Mouse (Mus musculus): ENCODE measurements at regions not wholly inside any gene's neighbourhood (a gene's known extent, or its start where the extent isn't known, plus 50 kb on each side); places are given as distances from the start of the nearest gene placed in this dataset.
"Not testable (repeated sequence)": the region's sequence is repeated elsewhere in the genome, so short reads cannot be mapped to it uniquely, and the experiment has no call there.

DNA sequence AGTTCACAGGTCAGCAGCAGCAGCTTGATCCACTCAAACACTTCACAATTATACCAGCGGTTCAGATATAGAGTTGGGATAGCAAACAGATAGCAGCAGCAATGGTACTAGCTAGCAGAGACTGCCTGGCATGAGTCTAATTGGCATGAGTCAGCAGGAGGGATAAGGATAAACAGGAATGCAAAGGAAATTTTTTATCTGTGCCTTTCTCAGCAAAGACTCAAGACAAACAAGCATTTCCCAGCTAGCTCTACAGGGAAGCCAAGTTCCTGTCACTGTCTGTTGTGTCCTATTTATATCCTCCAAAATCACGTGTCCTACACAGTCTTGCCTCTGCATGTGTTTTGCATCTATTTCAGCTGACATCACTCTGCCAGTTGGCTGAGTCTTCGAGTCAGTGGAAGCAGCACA, 80.7 kb upstream of the Dnajc1 start:
- TF ChIP-seq MAFK (IDR thresholded peaks at IDR 0.05; ENCODE audit: insufficient read depth, low read depth, low read length) (no peak), ZC3H11A (IDR thresholded peaks at IDR 0.05; ENCODE audit: borderline replicate concordance, low read depth, low read length) (no peak), HCFC1 (IDR thresholded peaks at IDR 0.05; ENCODE audit: borderline replicate concordance, insufficient read depth, low read length) (no peak), ZNF384 (IDR thresholded peaks at IDR 0.05; ENCODE audit: low read depth, low read length) (no peak), CHD2 (IDR thresholded peaks at IDR 0.05; ENCODE audit: low read depth, low read length) (no peak)
- Histone ChIP-seq H3K9ac (ENCODE audit: insufficient read depth, low read depth, low read length, poor library complexity, severe bottlenecking) (no peak overlapping the region), H3K4me3 (ENCODE audit: insufficient read depth in 1 of 2, low read depth in 1 of 2, low read length in 2 of 2, poor library complexity in 1 of 2, severe bottlenecking in 1 of 2) (no peak overlapping the region), H3K9me3 (ENCODE audit: control insufficient read depth, insufficient read depth, low read depth, low read length) (peaks cover 2% of the 10 kb centered on the region; the same call in 1 of the 2 replicates), H3K4me1 (ENCODE audit: control insufficient read depth in 2 of 2, insufficient read depth in 2 of 2, low read length in 2 of 2, poor library complexity in 1 of 2) (no peaks in the 10 kb centered on the region), H3K36me3 (ENCODE audit: control insufficient read depth, insufficient read depth, low read length, poor library complexity, severe bottlenecking) (no peaks in the 10 kb centered on the region), H3K27ac (ENCODE audit: insufficient read depth, low read depth, low read length, poor library complexity, severe bottlenecking) (no peak overlapping the region)
- no peak for DNase-seq (ENCODE audit: low read depth, low spot score)
- in situ Hi-C loops (cut with MboI; ENCODE audit: low sequenced_read_pairs in 2 of 2, unreplicated experiment in 2 of 2) = no loop called here

GRCm38 (mm10) chr2:18460901-18461300, 68.3 kb upstream of the Dnajc1 start:
- no peak for TF ChIP-seq ZC3H11A (IDR thresholded peaks at IDR 0.05; ENCODE audit: borderline replicate concordance, low read depth, low read length)
- no peak for TF ChIP-seq CHD2 (IDR thresholded peaks at IDR 0.05; ENCODE audit: low read depth, low read length)
- no peak overlapping the region for H3K4me3 ChIP-seq (ENCODE audit: insufficient read depth in 1 of 2, low read depth in 1 of 2, low read length in 2 of 2, poor library complexity in 1 of 2, severe bottlenecking in 1 of 2)
- H3K9me3 ChIP-seq (ENCODE audit: control insufficient read depth, insufficient read depth, low read depth, low read length) = no peaks in the 10 kb centered on the region; the same call in 1 of the 2 replicates
- 0 out of 4 replicates have a peak, but pooled peaks cover 0 to 2% of the 10 kb centered on the region in 2 experiments for H3K4me1 ChIP-seq (ENCODE audit: control insufficient read depth in 2 of 2, insufficient read depth in 2 of 2, low read length in 2 of 2, poor library complexity in 1 of 2)
- in situ Hi-C loops (cut with MboI; ENCODE audit: low sequenced_read_pairs in 2 of 2, unreplicated experiment in 2 of 2) = no loop called here
- DNase-seq (ENCODE audit: low read depth, low spot score) = no peak
- H3K9ac ChIP-seq (ENCODE audit: insufficient read depth, low read depth, low read length, poor library complexity, severe bottlenecking) = no peak overlapping the region
- H3K36me3 ChIP-seq (ENCODE audit: control insufficient read depth, insufficient read depth, low read length, poor library complexity, severe bottlenecking) = peaks cover 9% of the 10 kb centered on the region; the same call in 1 of the 2 replicates
- H3K27ac ChIP-seq (ENCODE audit: insufficient read depth, low read depth, low read length, poor library complexity, severe bottlenecking) = peak overlapping the region; percentile 87

DNA sequence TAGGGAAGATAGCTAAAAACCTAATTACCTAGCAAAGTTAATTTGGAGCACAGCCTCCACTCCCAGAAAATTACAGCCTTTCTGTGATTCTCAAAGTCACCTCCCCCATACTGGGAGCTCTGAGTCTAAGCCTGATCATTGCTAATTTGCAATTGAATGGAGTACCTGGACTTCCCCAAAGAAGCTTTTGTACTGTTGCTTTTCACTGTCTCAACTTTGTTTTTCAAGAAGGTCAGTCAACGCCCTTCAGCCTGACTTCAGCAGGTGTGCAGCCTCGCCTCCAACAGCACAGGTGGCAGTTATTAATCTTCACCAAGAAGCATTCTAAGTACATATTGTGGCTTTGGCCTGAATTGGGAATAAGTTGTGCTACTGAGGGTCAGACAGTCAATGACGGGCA, 67.7 kb upstream of the Dnajc1 start:
- in situ Hi-C loops (cut with MboI; ENCODE audit: low sequenced_read_pairs in 2 of 2, unreplicated experiment in 2 of 2); H3K4me3 ChIP-seq (ENCODE audit: insufficient read depth in 1 of 2, low read depth in 1 of 2, low read length in 2 of 2, poor library complexity in 1 of 2, severe bottlenecking in 1 of 2); DNase-seq (ENCODE audit: low read depth, low spot score); H3K4me1 ChIP-seq (ENCODE audit: control insufficient read depth in 2 of 2, insufficient read depth in 2 of 2, low read length in 2 of 2, poor library complexity in 1 of 2); H3K36me3 ChIP-seq (ENCODE audit: control insufficient read depth, insufficient read depth, low read length, poor library complexity, severe bottlenecking); H3K9ac ChIP-seq (ENCODE audit: insufficient read depth, low read depth, low read length, poor library complexity, severe bottlenecking); H3K9me3 ChIP-seq (ENCODE audit: control insufficient read depth, insufficient read depth, low read depth, low read length): not testable (repeated sequence)
- H3K27ac ChIP-seq (ENCODE audit: insufficient read depth, low read depth, low read length, poor library complexity, severe bottlenecking) = peak overlapping the region; percentile 87

DNA sequence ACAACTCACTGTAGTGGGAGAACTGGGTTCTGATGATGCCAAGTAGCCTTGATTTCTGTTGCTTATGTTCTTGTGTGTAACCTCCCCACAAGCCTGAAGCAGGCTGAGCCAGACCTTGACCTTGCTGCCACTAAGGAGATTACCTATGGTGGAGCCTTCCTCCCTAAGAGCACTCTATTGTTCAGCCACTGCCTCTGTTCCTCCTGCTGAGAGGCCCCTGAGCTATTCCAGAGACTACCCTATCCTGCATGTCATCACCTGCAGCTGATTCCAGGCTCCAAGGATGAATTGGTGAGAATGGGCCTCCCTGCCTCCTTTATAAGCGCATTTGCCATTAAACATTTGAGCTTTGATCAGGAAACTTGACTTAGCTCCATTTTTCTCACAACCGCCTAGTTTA, 60.8 kb upstream of the Dnajc1 start:
- in situ Hi-C loops (cut with MboI; ENCODE audit: low sequenced_read_pairs in 2 of 2, unreplicated experiment in 2 of 2); H3K9me3 ChIP-seq (ENCODE audit: control insufficient read depth, insufficient read depth, low read depth, low read length); H3K36me3 ChIP-seq (ENCODE audit: control insufficient read depth, insufficient read depth, low read length, poor library complexity, severe bottlenecking); H3K4me1 ChIP-seq (ENCODE audit: control insufficient read depth in 2 of 2, insufficient read depth in 2 of 2, low read length in 2 of 2, poor library complexity in 1 of 2); H3K27ac ChIP-seq (ENCODE audit: insufficient read depth, low read depth, low read length, poor library complexity, severe bottlenecking): not testable (repeated sequence)
- Histone ChIP-seq H3K9ac (ENCODE audit: insufficient read depth, low read depth, low read length, poor library complexity, severe bottlenecking) (peak overlapping the region; percentile 41; the same call in 1 of the 2 replicates), H3K4me3 (ENCODE audit: insufficient read depth in 1 of 2, low read depth in 1 of 2, low read length in 2 of 2, poor library complexity in 1 of 2, severe bottlenecking in 1 of 2) (peak overlapping the region; percentile 39 to 48)
- DNase-seq (ENCODE audit: low read depth, low spot score) = peak; percentile 33

GRCm38 (mm10) chr2:18445809-18446208, 53.2 kb upstream of the Dnajc1 start:
- Histone ChIP-seq H3K4me1 (ENCODE audit: control insufficient read depth in 2 of 2, insufficient read depth in 2 of 2, low read length in 2 of 2, poor library complexity in 1 of 2) (no peaks in the 10 kb centered on the region), H3K36me3 (ENCODE audit: control insufficient read depth, insufficient read depth, low read length, poor library complexity, severe bottlenecking) (no peaks in the 10 kb centered on the region), H3K4me3 (ENCODE audit: insufficient read depth in 1 of 2, low read depth in 1 of 2, low read length in 2 of 2, poor library complexity in 1 of 2, severe bottlenecking in 1 of 2) (no peak overlapping the region), H3K27ac (ENCODE audit: insufficient read depth, low read depth, low read length, poor library complexity, severe bottlenecking) (no peak overlapping the region), H3K9me3 (ENCODE audit: control insufficient read depth, insufficient read depth, low read depth, low read length) (no peaks in the 10 kb centered on the region), H3K9ac (ENCODE audit: insufficient read depth, low read depth, low read length, poor library complexity, severe bottlenecking) (no peak overlapping the region)
- no peak for DNase-seq (ENCODE audit: low read depth, low spot score)
- in situ Hi-C loops (cut with MboI; ENCODE audit: low sequenced_read_pairs in 2 of 2, unreplicated experiment in 2 of 2) = no loop called here
- no peak for TF ChIP-seq CHD2 (IDR thresholded peaks at IDR 0.05; ENCODE audit: low read depth, low read length)
- TF ChIP-seq HCFC1 (IDR thresholded peaks at IDR 0.05; ENCODE audit: borderline replicate concordance, insufficient read depth, low read length) = no peak
- no peak for TF ChIP-seq MAFK (IDR thresholded peaks at IDR 0.05; ENCODE audit: insufficient read depth, low read depth, low read length)
- no peak for TF ChIP-seq ZC3H11A (IDR thresholded peaks at IDR 0.05; ENCODE audit: borderline replicate concordance, low read depth, low read length)
- no peak for TF ChIP-seq ZNF384 (IDR thresholded peaks at IDR 0.05; ENCODE audit: low read depth, low read length)
